Comparison of ENCODE assay signal across 13 mouse cellular contexts in genomic region chr6:30579961-30580840, GRCm38 (mm10). TPM values are rescaled to one million over a fixed set of nuclear protein-coding genes. Genes with fewer than 3 reads are reported as not detected.
A peak's percentile ranks its signal among the peaks of the same experiment; 100 is the strongest.
DNase-seq lines count a peak whose midpoint lies in the region; ATAC-seq lines count a peak whose summit lies in the region.
"Had no signal": no experiment of that assay in that cellular context is flagged by ENCODE, and none has a peak within 500 bp of the region (broad histone marks: within the 10 kb centered on the region; RNA-seq: fewer than 3 reads in every experiment).

No protein-coding gene starts in this region.

- H3K4me3 ChIP-seq in lung, embryonic 16.5 days (ENCODE audit: low read length): no peak overlapping the region
- no peak overlapping the region for H3K4me3 ChIP-seq in forebrain, embryonic 11.5 days (ENCODE audit: low read depth, low read length)
- no peak overlapping the region for H3K4me3 ChIP-seq in limb, embryonic 11.5 days (ENCODE audit: low read depth, low read length)
- no peak overlapping the region for H3K4me3 ChIP-seq in neural tube, embryonic 15.5 days (replicated peaks)

- 56% methylated on average over 17 of the region's 17 CpGs for WGBS in lung, embryonic 16.5 days
- WGBS in forebrain, embryonic 11.5 days: 33% methylated on average over 17 of the region's 17 CpGs
- WGBS in limb, embryonic 11.5 days: 46% methylated on average over 17 of the region's 17 CpGs
- 19% methylated on average over 17 of the region's 17 CpGs for WGBS in neural tube, embryonic 15.5 days

- no peaks in the 10 kb centered on the region for H3K36me3 ChIP-seq in lung, embryonic 16.5 days (ENCODE audit: control insufficient read depth, insufficient read depth, low read length)
- H3K36me3 ChIP-seq in forebrain, embryonic 11.5 days (ENCODE audit: control insufficient read depth, insufficient read depth, low read length): no peaks in the 10 kb centered on the region
- no peaks in the 10 kb centered on the region for H3K36me3 ChIP-seq in limb, embryonic 11.5 days (ENCODE audit: control insufficient read depth, insufficient read depth, low read length)
- H3K36me3 ChIP-seq in neural tube, embryonic 15.5 days: no peaks in the 10 kb centered on the region

- H3K27me3 ChIP-seq in lung, embryonic 16.5 days (ENCODE audit: control insufficient read depth, insufficient read depth, low read depth, low read length): no peaks in the 10 kb centered on the region
- H3K27me3 ChIP-seq in forebrain, embryonic 11.5 days (ENCODE audit: control insufficient read depth, insufficient read depth, low read length): no peaks in the 10 kb centered on the region
- H3K27me3 ChIP-seq in limb, embryonic 11.5 days (ENCODE audit: control insufficient read depth, insufficient read depth, low read length): no peaks in the 10 kb centered on the region
- H3K27me3 ChIP-seq in neural tube, embryonic 15.5 days (replicated peaks): no peaks in the 10 kb centered on the region

- no peak overlapping the region for H3K27ac ChIP-seq in lung, embryonic 16.5 days (ENCODE audit: low read length)
- peak overlapping the region; percentile 71 for H3K27ac ChIP-seq in forebrain, embryonic 11.5 days (ENCODE audit: low read depth, low read length)
- peak overlapping the region; percentile 58 for H3K27ac ChIP-seq in limb, embryonic 11.5 days (replicated peaks; ENCODE audit: low read depth, low read length)
- peak overlapping the region; percentile 61 for H3K27ac ChIP-seq in neural tube, embryonic 15.5 days (replicated peaks)

- no peak for DNase-seq in lung, postnatal 10 days
- peak; percentile 58 for DNase-seq in forebrain, embryonic 11.5 days (ENCODE audit: low spot score)
- DNase-seq in limb, embryonic 11.5 days (ENCODE audit: low spot score): no peak
- no peak for DNase-seq in gastrocnemius, postnatal 10 days
- no peak for DNase-seq in cerebellum, adult 18-20 months
- DNase-seq: kidney, adult 9 months; right cerebral cortex, postnatal 14 days; thymus, adult 18-20 months had no signal

- no peaks in the 10 kb centered on the region for H3K9me3 ChIP-seq in lung, embryonic 16.5 days (ENCODE audit: control insufficient read depth, low read length)
- no peaks in the 10 kb centered on the region for H3K9me3 ChIP-seq in forebrain, embryonic 11.5 days (ENCODE audit: control insufficient read depth, low read length)
- no peaks in the 10 kb centered on the region for H3K9me3 ChIP-seq in limb, embryonic 11.5 days (ENCODE audit: control insufficient read depth, low read length)
- no peaks in the 10 kb centered on the region for H3K9me3 ChIP-seq in neural tube, embryonic 15.5 days (replicated peaks)

- H3K9ac ChIP-seq in lung, embryonic 16.5 days (ENCODE audit: low read length): no peak overlapping the region
- no peak overlapping the region; the same call in 1 of the 2 replicates for H3K9ac ChIP-seq in forebrain, embryonic 11.5 days (ENCODE audit: low read length)
- H3K9ac ChIP-seq in limb, embryonic 11.5 days (ENCODE audit: low read length): no peak overlapping the region
- no peak overlapping the region for H3K9ac ChIP-seq in neural tube, embryonic 15.5 days (replicated peaks)

- no peak overlapping the region for H3K4me2 ChIP-seq in lung, embryonic 16.5 days (ENCODE audit: low read depth, low read length)
- 0 out of 2 replicates have a peak overlapping the region, but pooled peaks have one; percentile 5 for H3K4me2 ChIP-seq in forebrain, embryonic 11.5 days (ENCODE audit: low read depth, low read length, severe bottlenecking)
- H3K4me2 ChIP-seq in limb, embryonic 11.5 days (ENCODE audit: low read depth, severe bottlenecking): no peak overlapping the region
- H3K4me2 ChIP-seq in neural tube, embryonic 15.5 days: 0 out of 2 replicates have a peak overlapping the region, but pooled peaks have one; percentile 2
- H3K4me2 ChIP-seq: heart, embryonic 11.5 days had no signal

- no peaks in the 10 kb centered on the region; the same call in 1 of the 2 replicates for H3K4me1 ChIP-seq in lung, embryonic 16.5 days (replicated peaks; ENCODE audit: control insufficient read depth, insufficient read depth, low read length)
- H3K4me1 ChIP-seq in forebrain, embryonic 11.5 days (replicated peaks; ENCODE audit: control insufficient read depth, insufficient read depth, low read length): peaks cover 10% of the 10 kb centered on the region; the same call in 1 of the 2 replicates
- H3K4me1 ChIP-seq in limb, embryonic 11.5 days (ENCODE audit: control insufficient read depth, insufficient read depth, low read length): peaks cover 27% of the 10 kb centered on the region
- peaks cover 14% of the 10 kb centered on the region for H3K4me1 ChIP-seq in neural tube, embryonic 15.5 days

- 0 out of 2 replicates have a peak, but pooled peaks have one; percentile 28 for ATAC-seq in lung, embryonic 16.5 days (ENCODE audit: low read depth)
- ATAC-seq in forebrain, embryonic 11.5 days (replicated peaks; ENCODE audit: low FRiP score): peak; percentile 82
- no peak for ATAC-seq in limb, embryonic 11.5 days (ENCODE audit: insufficient number of reproducible peaks, low FRiP score, low TSS enrichment, low read depth)
- peak; percentile 45; the same call in 1 of the 2 replicates for ATAC-seq in neural tube, embryonic 15.5 days (ENCODE audit: low FRiP score)
- ATAC-seq: activated CD4-positive, CD25-positive, alpha-beta regulatory T cell, adult 4 months had no signal

RNA-seq across cellular contexts. Expression of gene Cpa4, which starts 12.0 kb away (rescaled TPM):
- polyA plus RNA-seq in lung, embryonic 16.5 days (2015; fragmentation: Nextera tagmentation; extraction: Ambion mirVana): 0.08 TPM in 2 replicates
- 5.4 and 5.6 TPM in 2 replicates for polyA plus RNA-seq in forebrain, embryonic 11.5 days (2014; fragmentation: Nextera tagmentation; extraction: Ambion mirVana)
- 1.6 and 1.7 TPM in 2 replicates for polyA plus RNA-seq in limb, embryonic 11.5 days (2014; fragmentation: Nextera tagmentation; extraction: Ambion mirVana)
- polyA plus RNA-seq in neural tube, embryonic 15.5 days (2015; fragmentation: Nextera tagmentation; extraction: Ambion mirVana): 0.54 and 0.75 TPM in 2 replicates
- total RNA-seq in gastrocnemius, postnatal 10 days (2021): 1 to 10 TPM in 1 of 2 experiments, under 1 TPM in 1; 0.80 to 1.2 TPM
- total RNA-seq: liver, adult 2 months had no signal
- polyA plus RNA-seq: liver, adult 2 months had no signal

RNA-seq across cellular contexts. Expression of gene Cpa5, which starts 30.6 kb away (rescaled TPM):
- polyA plus RNA-seq in lung, embryonic 16.5 days (2015; fragmentation: Nextera tagmentation; extraction: Ambion mirVana): 0.33 TPM in 1 of 2 replicates, not detected in the other
- polyA plus RNA-seq in forebrain, embryonic 11.5 days (2014; fragmentation: Nextera tagmentation; extraction: Ambion mirVana): 0.15 and 0.72 TPM in 2 replicates
- 0.33 and 0.55 TPM in 2 replicates for polyA plus RNA-seq in limb, embryonic 11.5 days (2014; fragmentation: Nextera tagmentation; extraction: Ambion mirVana)
- polyA plus RNA-seq in neural tube, embryonic 15.5 days (2015; fragmentation: Nextera tagmentation; extraction: Ambion mirVana): 0.11 TPM in 1 of 2 replicates, not detected in the other
- under 1 TPM; 0.78 to 0.93 TPM for total RNA-seq in gastrocnemius, postnatal 10 days (2021)
- total RNA-seq: liver, adult 2 months had no signal
- polyA plus RNA-seq: activated CD4-positive, CD25-positive, alpha-beta regulatory T cell, adult 4 months; liver, adult 2 months had no signal

RNA-seq across cellular contexts. Expression of gene Cpa2, which starts 38.8 kb away (rescaled TPM):
- polyA plus RNA-seq in lung, embryonic 16.5 days (2015; fragmentation: Nextera tagmentation; extraction: Ambion mirVana): 5.2 and 6.0 TPM in 2 replicates
- 4.0 TPM in 2 replicates for polyA plus RNA-seq in forebrain, embryonic 11.5 days (2014; fragmentation: Nextera tagmentation; extraction: Ambion mirVana)
- polyA plus RNA-seq in limb, embryonic 11.5 days (2014; fragmentation: Nextera tagmentation; extraction: Ambion mirVana): 89.6 and 94.4 TPM in 2 replicates
- 11.3 and 20.3 TPM in 2 replicates for polyA plus RNA-seq in neural tube, embryonic 15.5 days (2015; fragmentation: Nextera tagmentation; extraction: Ambion mirVana)
- 1 to 10 TPM; 1.2 to 1.6 TPM for total RNA-seq in gastrocnemius, postnatal 10 days (2021)
- polyA plus RNA-seq: liver, adult 2 months had no signal

RNA-seq across cellular contexts. Expression of gene Cpa1, which starts 58.8 kb away (rescaled TPM):
- 5.4 and 5.7 TPM in 2 replicates for polyA plus RNA-seq in lung, embryonic 16.5 days (2015; fragmentation: Nextera tagmentation; extraction: Ambion mirVana)
- polyA plus RNA-seq in forebrain, embryonic 11.5 days (2014; fragmentation: Nextera tagmentation; extraction: Ambion mirVana): 0.16 TPM in 1 of 2 replicates, not detected in the other
- polyA plus RNA-seq in limb, embryonic 11.5 days (2014; fragmentation: Nextera tagmentation; extraction: Ambion mirVana): 0.27 TPM in 1 of 2 replicates, not detected in the other
- polyA plus RNA-seq in neural tube, embryonic 15.5 days (2015; fragmentation: Nextera tagmentation; extraction: Ambion mirVana): 0.50 and 7.6 TPM in 2 replicates
- under 1 TPM in 1 of 2 experiments, not detected in 1; 0.19 TPM for total RNA-seq in gastrocnemius, postnatal 10 days (2021)
- polyA plus RNA-seq: activated CD4-positive, CD25-positive, alpha-beta regulatory T cell, adult 4 months had no signal

Comparison
In these comparisons a context has a peak if more than half of its experiments do, and no peak if none do; other contexts are left out.
1. H3K4me2 ChIP-seq: peak in forebrain, embryonic 11.5 days (single experiment) and neural tube, embryonic 15.5 days (single experiment); none in lung, embryonic 16.5 days (single experiment) and limb, embryonic 11.5 days (single experiment).